Mouse (Mus musculus) hindbrain, embryonic 15.5 days (tissue): ENCODE measurements around the gene Trmo. TPM values are rescaled to one million over a fixed set of nuclear protein-coding genes. Genes with fewer than 3 reads are reported as not detected.
A peak's percentile ranks its signal among the peaks of the same experiment; 100 is the strongest.

Experiments used
- ATAC-seq: fragments of 200-750 bp; cut with Nextera tagmentation; 2 replicates; pipeline ENCODE4 v1.8.0; 2017; ENCODE audit warnings: low read depth, moderate number of reproducible peaks, moderate TSS enrichment; ENCODE audit not compliant: low FRiP score
- H3K27ac ChIP-seq: fragments of 300-500 bp; sonication (generic); replicated peaks from 2 replicates; pipeline ENCODE4 v1.5.1; 2015; ENCODE audit warnings: mild to moderate bottlenecking, inconsistent platforms
- H3K27me3 ChIP-seq: fragments of 300-500 bp; sonication (generic); 2 replicates; pipeline ENCODE4 v1.6.1; 2015; ENCODE audit warnings: control low read depth, inconsistent platforms
- H3K36me3 ChIP-seq: fragments of 300-500 bp; sonication (generic); 2 replicates; pipeline ENCODE4 v1.6.1; 2015; ENCODE audit warnings: control low read depth, inconsistent platforms
- H3K4me1 ChIP-seq: fragments of 300-500 bp; sonication (generic); replicated peaks from 2 replicates; pipeline ENCODE4 v1.6.1; 2015; ENCODE audit warnings: control low read depth, inconsistent platforms
- H3K4me2 ChIP-seq: fragments of 300-500 bp; sonication (generic); 2 replicates; pipeline ENCODE4 v1.6.1; 2015; ENCODE audit warnings: moderate library complexity, mild to moderate bottlenecking, inconsistent platforms
- H3K4me3 ChIP-seq: fragments of 300-500 bp; sonication (generic); 2 replicates; pipeline ENCODE4 v1.5.1; 2015; ENCODE audit warnings: mild to moderate bottlenecking, inconsistent platforms
- H3K9ac ChIP-seq: fragments of 300-500 bp; sonication (generic); 2 replicates; pipeline ENCODE4 v1.6.1; 2015; ENCODE audit warnings: inconsistent platforms
- H3K9me3 ChIP-seq: fragments of 300-500 bp; sonication (generic); 2 replicates; pipeline ENCODE4 v1.6.1; 2016; ENCODE audit warnings: control low read depth, inconsistent platforms
- WGBS: fragments of 180-500 bp; shearing (Covaris S2); methylation state at CpG from one replicate; pipeline ENCODE4 v1.1.7; 2015; 5-methylcytosine and 5-hydroxymethylcytosine counted together
- polyA plus RNA-seq: library from polyadenylated mRNA; unstranded; fragments of >200 nt; fragmentation: Nextera tagmentation; extraction: Ambion mirVana; gene quantifications from 2 replicates; pipeline ENCODE4 v1.2.1, GENCODE M21; 2015

Trmo gene
- polyA plus RNA-seq: 8.5 and 9.7 TPM in 2 replicates

DNA sequence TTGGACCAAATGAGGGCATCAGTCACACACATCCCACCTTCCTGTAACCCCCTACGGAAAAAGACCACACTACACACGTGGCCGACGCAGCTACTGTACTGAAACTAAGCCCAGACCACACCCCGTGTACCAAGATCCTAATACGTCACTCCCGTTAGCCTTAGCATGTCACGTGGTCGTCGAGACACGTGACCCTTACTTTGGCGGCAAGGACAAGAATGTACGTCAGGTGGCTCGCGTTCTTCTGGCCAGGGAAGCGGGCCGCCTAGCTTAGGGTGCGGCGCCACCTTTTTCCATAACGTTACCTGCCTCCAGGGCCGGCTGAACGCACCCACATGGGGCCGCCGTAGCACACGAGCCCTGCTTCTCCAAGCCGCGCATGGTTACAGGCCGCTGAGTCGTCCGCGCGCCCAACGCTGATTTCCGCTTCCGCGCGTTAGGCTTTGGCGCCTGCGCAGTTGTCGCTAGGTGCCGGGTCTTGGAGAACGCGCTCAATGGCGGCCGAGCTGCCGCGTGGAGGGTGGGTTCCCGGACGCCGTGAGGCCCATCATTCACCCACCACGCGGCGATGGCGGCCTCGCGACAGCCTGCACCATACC, at the start of gene Trmo:
Gene Trmo (minus strand): TSS at position 425 of the 599 bp plus-strand sequence.
- no peaks in the 10 kb centered on the region for H3K9me3 ChIP-seq
- H3K27me3 ChIP-seq: no peaks in the 10 kb centered on the region
- peak within 1 kb of the TSS; percentile 68 for H3K4me3 ChIP-seq
- peak; percentile 98 for ATAC-seq
- peak within 1 kb of the TSS; percentile 74 for H3K9ac ChIP-seq
- H3K27ac ChIP-seq: peak within 1 kb of the TSS; percentile 97
- H3K4me2 ChIP-seq: peak within 1 kb of the TSS; percentile 64
- peaks cover 9% of the 10 kb centered on the region for H3K4me1 ChIP-seq
- peaks cover 7% of the 10 kb centered on the region for H3K36me3 ChIP-seq
- WGBS: under 1% methylated on average over 56 of the region's 56 CpGs

DNA sequence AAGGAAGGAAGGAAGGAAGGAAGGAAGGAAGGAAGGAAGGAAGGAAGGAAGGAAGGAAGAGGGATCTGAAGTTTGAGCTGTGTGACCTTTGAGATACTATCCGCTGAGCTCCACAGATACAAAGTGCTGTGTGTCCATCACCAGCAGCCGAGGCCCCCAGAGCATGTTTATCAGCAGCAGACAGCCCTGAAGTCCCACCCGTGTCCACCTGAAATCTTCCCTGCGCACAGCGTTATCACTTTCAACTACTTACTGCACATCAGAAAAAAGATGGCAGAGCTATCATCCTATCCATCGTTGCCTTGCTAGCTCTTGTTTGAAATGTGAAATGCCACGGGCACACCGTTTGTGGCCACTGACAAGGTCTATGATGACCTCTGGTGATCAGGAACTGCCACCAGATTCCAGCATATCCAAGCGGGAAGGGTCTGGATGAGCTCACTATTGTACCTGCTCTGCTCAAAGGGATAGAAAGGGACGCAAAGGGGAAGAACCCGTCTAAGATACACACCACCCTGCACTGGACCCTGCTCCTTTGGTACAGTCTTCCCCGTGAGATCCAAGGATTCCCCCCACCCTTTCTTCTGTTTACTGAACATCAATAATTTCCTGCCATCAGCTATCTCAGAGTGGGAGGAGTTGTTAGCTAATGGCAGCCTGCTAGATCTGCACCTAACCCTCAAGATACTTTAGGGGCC, 43.3 kb upstream of the Trmo start:
- no peak for ATAC-seq
- H3K27me3 ChIP-seq: no peaks in the 10 kb centered on the region

DNA sequence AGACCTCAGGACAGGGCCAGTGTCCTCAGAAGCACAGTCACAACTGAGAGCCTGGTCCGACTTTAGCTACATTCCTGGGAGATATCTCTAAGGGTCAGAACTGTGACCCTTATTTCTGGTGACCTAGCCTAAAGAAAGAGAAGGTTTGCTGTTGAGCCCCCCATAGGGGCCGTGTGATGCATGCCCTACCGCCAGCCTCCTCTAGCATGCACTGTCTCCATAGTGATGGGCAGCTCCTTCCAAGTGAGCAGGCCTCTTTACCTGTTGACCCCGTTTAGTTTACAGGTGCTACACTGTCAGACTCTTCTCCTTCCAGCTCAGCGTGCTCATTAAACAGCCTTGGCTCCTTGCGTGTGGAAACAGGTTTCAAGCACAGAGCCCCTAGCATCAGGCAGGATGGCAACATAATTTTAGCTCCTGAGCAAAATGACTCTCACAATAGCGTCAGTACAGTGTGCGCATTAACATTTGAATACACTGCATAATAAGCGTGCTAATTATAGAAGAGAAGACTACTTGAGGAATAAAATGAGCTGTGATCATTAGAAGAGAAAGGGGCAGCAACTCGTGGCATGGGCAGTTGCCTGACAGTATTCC, 39.8 kb upstream of the Trmo start:
- no peak for ATAC-seq

More for the DNA sequence above, 43.3 kb upstream of the Trmo start:
- no peak overlapping the region for H3K9ac ChIP-seq
- no peak overlapping the region for H3K27ac ChIP-seq
- no peak overlapping the region for H3K4me2 ChIP-seq
- peaks cover 6% of the 10 kb centered on the region for H3K4me1 ChIP-seq
- 91% methylated on average over 12 of the region's 12 CpGs for WGBS
- H3K9me3 ChIP-seq: no peaks in the 10 kb centered on the region
- H3K4me3 ChIP-seq: no peak overlapping the region
- H3K36me3 ChIP-seq: no peaks in the 10 kb centered on the region

DNA sequence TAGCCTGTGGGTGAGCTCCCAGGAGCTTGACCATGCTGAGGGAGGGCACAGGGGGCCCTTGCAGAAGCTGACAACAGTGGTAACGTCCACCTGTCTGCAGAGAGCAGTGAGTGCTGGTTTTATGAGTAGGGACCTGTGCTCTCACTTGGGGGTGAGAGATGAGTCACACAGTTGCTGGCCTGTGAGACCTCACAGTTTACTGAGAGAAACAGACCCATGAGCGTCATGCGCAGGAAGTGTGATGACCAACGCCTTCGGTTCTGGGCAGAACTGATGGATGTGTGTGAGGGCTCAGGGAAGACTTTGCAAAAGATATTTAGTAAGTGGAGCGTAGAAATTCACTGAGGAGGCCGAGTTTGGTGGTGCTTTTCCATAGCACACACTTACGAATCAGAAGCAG, 33.4 kb upstream of the Trmo start:
- no peak overlapping the region for H3K4me3 ChIP-seq
- H3K9me3 ChIP-seq: no peaks in the 10 kb centered on the region
- no peak overlapping the region for H3K9ac ChIP-seq
- H3K27ac ChIP-seq: no peak overlapping the region
- WGBS: 86% methylated on average over 8 of the region's 8 CpGs
- no peaks in the 10 kb centered on the region for H3K4me1 ChIP-seq
- no peak overlapping the region for H3K4me2 ChIP-seq
- no peak for ATAC-seq
- no peaks in the 10 kb centered on the region for H3K27me3 ChIP-seq
- no peaks in the 10 kb centered on the region for H3K36me3 ChIP-seq

More for the DNA sequence above, 39.8 kb upstream of the Trmo start:
- H3K9me3 ChIP-seq: no peaks in the 10 kb centered on the region
- H3K4me1 ChIP-seq: peaks cover 6% of the 10 kb centered on the region
- WGBS: 28% methylated on average over 10 of the region's 10 CpGs
- no peak overlapping the region for H3K9ac ChIP-seq
- H3K27ac ChIP-seq: no peak overlapping the region
- H3K4me3 ChIP-seq: no peak overlapping the region
- H3K4me2 ChIP-seq: no peak overlapping the region
- no peaks in the 10 kb centered on the region for H3K36me3 ChIP-seq
- H3K27me3 ChIP-seq: no peaks in the 10 kb centered on the region

DNA sequence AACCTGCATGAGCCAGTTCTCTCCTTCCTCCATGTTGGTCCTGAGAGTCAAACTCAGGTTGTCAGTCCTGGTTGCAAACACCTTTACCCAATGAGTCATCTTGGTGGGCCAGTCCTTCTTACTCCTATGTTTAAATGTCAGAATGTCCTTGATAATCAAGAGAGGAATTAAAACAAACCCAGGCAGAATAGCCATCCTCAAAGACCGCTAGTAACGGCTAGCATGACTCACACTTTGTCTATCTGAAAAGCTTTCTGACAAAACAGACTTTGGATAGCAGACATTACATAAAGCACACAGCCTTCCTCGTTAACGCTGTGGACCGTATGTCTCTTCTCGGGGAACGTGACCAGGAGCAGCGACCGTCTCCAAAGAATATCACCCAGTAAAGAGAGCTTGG, 29.6 kb upstream of the Trmo start:
- no peak for ATAC-seq
- no peaks in the 10 kb centered on the region for H3K36me3 ChIP-seq

DNA sequence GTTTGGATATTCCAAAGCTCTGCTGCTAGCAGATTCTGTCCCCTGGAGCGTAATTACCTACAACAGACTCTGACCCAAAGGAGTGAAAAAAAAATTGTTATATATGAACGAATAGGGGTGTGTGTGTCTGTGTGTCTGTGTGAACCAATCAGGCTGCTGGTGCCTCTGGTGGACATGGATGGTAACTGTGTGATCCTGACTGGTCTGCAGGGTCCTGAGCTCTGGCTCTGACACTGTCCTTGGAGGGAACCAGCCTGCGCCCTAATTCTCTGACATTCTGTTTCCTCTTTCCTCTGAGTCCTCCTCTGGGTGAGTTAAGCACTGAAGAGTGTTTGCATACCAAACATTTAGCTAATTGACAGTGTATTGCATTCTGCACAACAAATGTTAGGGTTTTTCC, 28.3 kb upstream of the Trmo start:
- Histone ChIP-seq H3K36me3 (no peaks in the 10 kb centered on the region), H3K27me3 (no peaks in the 10 kb centered on the region), H3K27ac (no peak overlapping the region), H3K4me2 (no peak overlapping the region), H3K9ac (no peak overlapping the region), H3K9me3 (no peaks in the 10 kb centered on the region), H3K4me1 (no peaks in the 10 kb centered on the region), H3K4me3 (no peak overlapping the region)
- no peak for ATAC-seq
- WGBS: 65% methylated on average over 3 of the region's 3 CpGs

More for the DNA sequence above, 29.6 kb upstream of the Trmo start:
- H3K9ac ChIP-seq: no peak overlapping the region
- WGBS: 92% methylated on average over 9 of the region's 9 CpGs
- H3K27ac ChIP-seq: no peak overlapping the region
- H3K4me1 ChIP-seq: no peaks in the 10 kb centered on the region
- H3K9me3 ChIP-seq: no peaks in the 10 kb centered on the region
- no peaks in the 10 kb centered on the region for H3K27me3 ChIP-seq
- no peak overlapping the region for H3K4me3 ChIP-seq
- no peak overlapping the region for H3K4me2 ChIP-seq

DNA sequence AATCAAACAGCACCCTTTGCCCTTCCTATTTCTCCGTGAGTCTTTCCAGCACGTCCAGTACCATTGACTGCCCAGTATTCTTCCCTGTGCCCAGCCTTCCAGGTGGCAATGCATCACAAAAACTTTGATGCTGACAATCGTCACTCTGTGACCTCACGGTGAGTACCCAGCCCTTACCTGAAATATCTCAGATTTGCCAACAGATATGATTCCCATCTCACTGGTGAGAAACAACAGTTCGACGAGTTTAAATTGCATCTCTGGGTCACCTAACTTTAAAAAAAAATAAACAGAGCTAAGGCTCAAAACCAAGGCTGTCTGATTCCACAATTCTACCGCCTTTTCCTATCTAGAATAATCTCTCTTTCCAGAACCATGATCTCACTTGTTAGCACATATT, 24.2 kb upstream of the Trmo start, which contains the start of gene Hemgn:
Gene Hemgn (minus strand): TSS at position 101 of the 400 bp plus-strand sequence.
- Histone ChIP-seq H3K36me3 (no peaks in the 10 kb centered on the region), H3K4me1 (no peaks in the 10 kb centered on the region), H3K9ac (no peak within 1 kb of the TSS), H3K27me3 (no peaks in the 10 kb centered on the region), H3K4me3 (no peak within 1 kb of the TSS), H3K9me3 (no peaks in the 10 kb centered on the region), H3K27ac (no peak within 1 kb of the TSS), H3K4me2 (no peak within 1 kb of the TSS)
- 85% methylated on average over 7 of the region's 7 CpGs for whole genome bisulfite sequencing
- ATAC-seq: no peak

DNA sequence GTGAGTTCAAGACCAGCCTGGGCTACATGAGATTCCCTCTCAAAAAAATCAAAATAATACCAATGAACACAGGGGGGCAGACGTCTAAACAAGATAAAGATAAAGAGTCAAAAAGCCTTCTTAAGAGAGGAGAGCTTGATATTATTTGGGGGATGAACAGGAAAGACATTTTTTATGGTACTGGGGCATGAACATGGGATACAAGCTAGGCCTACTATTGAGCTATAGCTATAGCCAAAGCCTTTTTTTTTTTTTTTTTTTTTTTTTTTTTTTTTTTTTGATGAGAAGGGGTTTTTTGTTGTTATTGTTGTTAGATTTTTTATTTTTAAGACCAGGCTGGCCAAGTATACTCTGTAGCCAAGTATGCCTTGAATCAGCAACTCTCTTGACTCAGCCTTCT, 22.9 kb upstream of the Trmo start:
- H3K4me1 ChIP-seq: no peaks in the 10 kb centered on the region
- no peak overlapping the region for H3K4me3 ChIP-seq
- no peaks in the 10 kb centered on the region for H3K36me3 ChIP-seq
- H3K27ac ChIP-seq: no peak overlapping the region
- no peak overlapping the region for H3K9ac ChIP-seq
- no peak overlapping the region for H3K4me2 ChIP-seq
- ATAC-seq: no peak
- whole genome bisulfite sequencing: 50% methylated on average over 1 of the region's 1 CpGs
- no peaks in the 10 kb centered on the region for H3K9me3 ChIP-seq
- no peaks in the 10 kb centered on the region for H3K27me3 ChIP-seq

DNA sequence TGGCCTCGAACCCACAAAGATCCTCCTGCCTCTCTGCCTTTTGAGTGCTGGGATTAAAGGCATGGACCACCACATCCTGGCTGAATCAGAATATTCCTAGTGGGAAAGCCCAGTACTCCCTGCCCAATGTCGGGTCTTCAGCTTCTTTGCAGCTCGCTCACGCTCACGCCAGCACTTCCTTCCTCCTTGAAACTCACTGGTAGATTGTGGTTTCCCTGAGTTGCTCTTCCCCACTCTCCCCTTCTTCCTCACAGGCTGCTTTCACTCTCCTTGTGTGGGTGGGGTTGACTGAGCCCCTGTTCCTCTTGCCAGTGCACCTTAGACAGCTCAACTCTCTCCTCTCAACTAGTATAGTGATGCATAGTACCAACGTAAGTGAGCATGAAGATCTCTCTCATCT, 22.3 kb upstream of the Trmo start:
- Histone ChIP-seq H3K27ac (no peak overlapping the region), H3K9ac (no peak overlapping the region), H3K4me1 (no peaks in the 10 kb centered on the region), H3K4me3 (no peak overlapping the region), H3K27me3 (no peaks in the 10 kb centered on the region), H3K4me2 (no peak overlapping the region), H3K36me3 (no peaks in the 10 kb centered on the region), H3K9me3 (no peaks in the 10 kb centered on the region)
- WGBS: 86% methylated on average over 6 of the region's 6 CpGs
- no peak for ATAC-seq

DNA sequence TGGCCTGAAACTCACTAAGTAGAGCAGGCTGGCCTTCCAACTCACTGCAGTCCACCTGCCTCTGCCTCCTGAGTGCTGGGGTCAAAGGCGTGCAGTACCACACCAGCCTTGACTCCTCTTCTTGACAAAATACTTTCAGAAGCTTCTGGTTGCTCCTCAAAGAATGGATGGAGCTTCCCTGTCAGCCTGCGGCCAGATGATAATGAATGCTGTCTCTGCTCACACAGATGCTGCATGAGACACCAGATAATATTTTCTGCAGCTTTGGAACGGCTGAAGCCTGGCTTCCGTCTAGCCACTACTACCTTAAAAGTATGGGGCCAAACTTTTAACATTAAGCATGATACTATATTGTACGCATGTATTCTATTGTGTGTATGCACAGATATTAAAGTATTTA, 21.4 kb upstream of the Trmo start:
- no peaks in the 10 kb centered on the region for H3K4me1 ChIP-seq
- no peak overlapping the region for H3K4me3 ChIP-seq
- no peaks in the 10 kb centered on the region for H3K9me3 ChIP-seq
- H3K27me3 ChIP-seq: no peaks in the 10 kb centered on the region
- H3K4me2 ChIP-seq: no peak overlapping the region
- no peaks in the 10 kb centered on the region for H3K36me3 ChIP-seq
- 92% methylated on average over 5 of the region's 5 CpGs for WGBS
- ATAC-seq: no peak
- H3K9ac ChIP-seq: no peak overlapping the region
- H3K27ac ChIP-seq: no peak overlapping the region

DNA sequence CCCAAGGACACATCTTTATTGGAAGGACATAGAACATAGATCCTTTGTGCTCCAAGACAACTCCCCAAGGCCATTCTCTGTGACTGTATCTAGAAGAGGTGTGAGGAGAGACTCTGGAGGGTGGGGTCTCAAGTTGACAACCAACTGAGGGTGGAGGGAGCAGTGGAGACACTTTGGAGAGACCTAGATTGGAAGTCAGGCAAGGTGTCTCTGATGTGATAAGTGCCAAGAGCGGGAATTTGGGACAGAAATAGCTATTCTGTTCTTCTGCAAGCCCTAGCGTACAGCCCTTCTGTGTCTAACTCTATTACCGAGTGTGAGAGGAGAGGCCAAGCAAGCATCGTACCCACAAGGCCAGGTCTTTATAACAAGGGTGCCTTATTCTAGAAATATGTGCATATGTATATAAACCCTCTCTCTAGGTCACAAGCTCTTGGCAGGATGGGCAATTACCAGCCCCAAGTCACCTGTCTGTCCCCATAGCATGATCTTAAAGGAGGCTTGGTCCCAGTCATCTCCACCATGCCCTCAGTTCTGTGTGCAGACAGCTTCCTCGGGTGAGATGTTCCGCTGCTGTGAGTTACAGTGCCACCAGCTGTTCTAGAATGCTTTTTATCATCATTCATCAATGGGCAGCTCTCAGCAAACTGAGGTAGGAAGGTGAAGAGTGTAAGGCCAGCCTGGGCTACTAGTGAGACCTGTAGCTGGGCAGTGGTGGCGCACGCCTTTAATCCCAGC, 17.9 kb upstream of the Trmo start:
- H3K9ac ChIP-seq: no peak overlapping the region
- 92% methylated on average over 8 of the region's 8 CpGs for WGBS

More for the DNA sequence above, 17.9 kb upstream of the Trmo start:
- no peak overlapping the region for H3K27ac ChIP-seq
- H3K36me3 ChIP-seq: no peaks in the 10 kb centered on the region
- H3K27me3 ChIP-seq: no peaks in the 10 kb centered on the region
- no peak for ATAC-seq
- H3K4me2 ChIP-seq: no peak overlapping the region
- H3K9me3 ChIP-seq: no peaks in the 10 kb centered on the region
- H3K4me3 ChIP-seq: no peak overlapping the region
- no peaks in the 10 kb centered on the region for H3K4me1 ChIP-seq
